Mouse (Mus musculus) liver, adult (tissue): ENCODE data around the gene Rgl2.

Source experiments
- GATA4 ChIP-seq: IDR thresholded peaks from 2 replicates; pipeline ENCODE4 v1.6.1; 2014; ENCODE audit warnings: mild to moderate bottlenecking, low read length; ENCODE audit not compliant: insufficient replicate concordance

Gene Rgl2

GRCm38 (mm10) chr17:33909869-33910250, 19.5 kb upstream of the Rgl2 start:
- TF ChIP-seq GATA4, result no peak

- no peak for TF ChIP-seq GATA4
These were observed 18.8 kb upstream of the Rgl2 start for GRCm38 (mm10) chr17:33910346-33911051.

GRCm38 (mm10) chr17:33911052-33911812, 18.1 kb upstream of the Rgl2 start:
- TF ChIP-seq GATA4, result no peak

- no peak for TF ChIP-seq GATA4
These were observed 17.4 kb upstream of the Rgl2 start for GRCm38 (mm10) chr17:33911813-33912414.

- TF ChIP-seq GATA4, result no peak
These were observed 16.1 kb upstream of the Rgl2 start for GRCm38 (mm10) chr17:33913264-33913663.

GRCm38 (mm10) chr17:33913905-33914304, 15.4 kb upstream of the Rgl2 start:
- TF ChIP-seq GATA4, result no peak

GRCm38 (mm10) chr17:33914969-33915391, 14.4 kb upstream of the Rgl2 start:
- TF ChIP-seq GATA4, result no peak

- TF ChIP-seq GATA4, result no peak; the same call in 1 of the 2 replicates
These were observed 13.6 kb upstream of the Rgl2 start, which contains the start of the genes Tapbp and Zbtb22 for GRCm38 (mm10) chr17:33915671-33916250. Gene Tapbp, plus strand, starts transcription at chr17:33915899. Gene Zbtb22, plus strand, starts transcription at chr17:33915904.

- TF ChIP-seq GATA4, result no peak
These were observed 13.0 kb upstream of the Rgl2 start for GRCm38 (mm10) chr17:33916294-33916693.

GRCm38 (mm10) chr17:33916847-33917655, 12.3 kb upstream of the Rgl2 start:
- no peak for TF ChIP-seq GATA4

- TF ChIP-seq GATA4, result no peak
These were observed 11.6 kb upstream of the Rgl2 start for GRCm38 (mm10) chr17:33917656-33918292.

GRCm38 (mm10) chr17:33918293-33919203, 10.8 kb upstream of the Rgl2 start:
- TF ChIP-seq GATA4, result no peak
